Mouse (Mus musculus) mouse trophoblast stem cell (cell line): ENCODE data around the gene Cyct.

Source experiments
- in situ Hi-C, 2 experiments: fragments of 300-500 bp; cut with MseI, MboI; formaldehyde crosslinking; loops; 2 replicates in 1 of 2; 3 replicates in 1 of 2; pipeline ENCODE4 v1.15.1; 2025

Cyct gene

GRCm38 (mm10) chr2:76360226-76360625 lies at the start of gene Cyct:
Gene Cyct (minus strand): TSS chr2:76360450.
- in situ Hi-C loops, result loop anchor here in 1 of 2 experiments (25.0 kb wide), 1 partner anchor 252 kb away; no protein-coding TSS in a partner anchor

DNA sequence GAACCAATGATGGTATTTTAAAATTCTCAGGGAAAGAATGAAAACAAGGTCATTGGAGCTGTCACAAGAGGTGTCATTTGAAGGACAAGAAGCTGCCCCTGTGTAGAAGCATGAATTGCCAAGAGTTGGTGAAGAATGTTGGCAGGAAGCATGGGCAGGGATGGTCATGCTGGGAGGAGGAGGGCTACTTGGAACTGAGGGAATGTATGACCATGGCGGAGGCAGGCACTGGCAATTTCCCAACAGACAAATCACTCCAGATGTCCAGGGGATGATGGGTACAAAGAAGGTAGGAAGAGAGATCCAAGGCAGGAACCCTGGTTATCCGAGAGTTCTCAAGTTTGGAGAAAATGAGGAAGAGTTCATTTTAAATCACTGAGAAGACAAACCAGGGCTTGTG lies 49.7 kb upstream of the Cyct start:
- in situ Hi-C loops, result no loop called here

DNA sequence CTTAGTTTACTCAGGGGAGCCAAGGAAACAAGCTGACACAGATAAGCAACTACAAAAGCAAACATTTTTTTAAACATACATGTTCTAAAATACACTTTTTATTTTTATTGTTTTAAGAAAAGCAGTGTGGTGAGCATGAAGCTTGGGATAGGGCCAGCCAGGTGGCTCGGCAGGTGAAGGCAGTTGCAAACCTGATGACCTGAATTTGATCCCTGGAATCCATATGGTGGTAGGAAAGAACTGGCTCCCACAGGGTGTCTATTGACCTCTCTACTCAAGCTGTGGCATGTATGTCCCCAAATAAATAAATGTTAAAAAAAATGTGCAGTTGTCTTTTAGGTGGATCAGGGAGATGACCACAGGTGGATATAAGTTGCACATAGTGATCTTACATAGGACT lies 49.3 kb upstream of the Cyct start:
- in situ Hi-C loops, result no loop called here

DNA sequence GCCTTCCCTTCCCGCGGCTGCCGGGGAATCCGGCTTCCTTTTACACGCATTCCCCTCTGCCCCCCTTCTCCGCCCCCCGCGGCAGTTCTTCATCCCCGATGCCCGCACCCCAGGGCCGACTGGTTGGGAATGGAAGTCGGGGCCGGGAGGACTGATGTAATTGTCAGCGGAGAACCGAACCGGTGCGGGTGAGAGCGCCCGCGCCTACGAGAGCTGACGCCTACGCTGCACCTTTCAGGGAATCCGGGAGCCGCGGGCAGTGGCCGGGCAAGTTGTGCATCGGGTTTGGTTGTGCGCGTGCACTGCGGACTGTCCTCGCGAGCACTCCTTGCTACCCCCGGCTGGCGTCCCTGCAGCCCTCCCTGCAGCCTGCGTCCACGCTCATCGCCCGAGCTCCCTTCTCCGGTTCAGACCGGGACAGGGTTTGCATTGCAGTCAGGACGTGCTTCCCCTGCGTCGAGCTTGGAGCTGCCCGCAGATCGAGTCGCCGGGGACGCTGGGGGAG lies 46.7 kb upstream of the Cyct start:
- in situ Hi-C loops, result no loop called here

DNA sequence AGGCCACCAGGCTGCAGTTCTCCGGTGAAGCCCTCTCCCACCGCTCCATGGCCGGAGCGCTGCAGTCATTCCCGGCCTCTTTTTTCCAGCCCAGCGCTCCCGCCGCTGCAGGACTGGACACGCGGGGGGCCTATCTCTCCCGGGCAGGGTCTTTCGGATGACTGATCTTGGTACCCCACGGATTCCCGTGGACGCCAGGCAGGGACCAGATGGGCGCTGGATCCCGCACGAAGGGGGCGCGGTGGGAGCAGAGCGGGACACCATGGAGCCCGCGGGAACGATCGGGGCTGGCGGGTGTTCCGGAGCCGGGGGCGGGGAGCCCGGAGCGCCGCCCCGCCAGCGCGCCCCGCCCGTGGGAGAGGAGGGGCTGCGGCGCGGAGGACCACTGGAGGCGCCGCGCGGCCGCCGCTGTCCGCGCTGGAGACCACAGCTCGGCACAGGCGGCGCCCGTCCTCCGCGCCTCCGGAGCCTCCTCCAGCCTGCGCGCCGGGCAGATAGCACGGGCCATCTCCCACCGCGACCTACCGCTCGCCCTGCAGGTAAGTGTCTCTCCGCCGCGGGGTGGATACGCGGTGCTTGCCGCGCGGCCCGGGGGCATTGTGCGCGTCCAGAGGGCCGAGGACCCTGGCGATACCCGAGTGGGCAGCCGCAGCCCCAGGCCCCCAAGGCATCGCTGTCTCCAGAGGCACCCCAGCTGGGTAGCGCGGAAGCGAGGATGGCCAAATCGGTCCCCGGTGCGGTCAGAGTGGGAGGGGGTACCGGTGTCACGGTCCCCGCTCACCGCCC lies 46.1 kb upstream of the Cyct start, which contains the start of gene Osbpl6:
Gene Osbpl6 (plus strand): TSS at position 358 of the 786 bp plus-strand sequence.
- in situ Hi-C loops, result no loop called here

DNA sequence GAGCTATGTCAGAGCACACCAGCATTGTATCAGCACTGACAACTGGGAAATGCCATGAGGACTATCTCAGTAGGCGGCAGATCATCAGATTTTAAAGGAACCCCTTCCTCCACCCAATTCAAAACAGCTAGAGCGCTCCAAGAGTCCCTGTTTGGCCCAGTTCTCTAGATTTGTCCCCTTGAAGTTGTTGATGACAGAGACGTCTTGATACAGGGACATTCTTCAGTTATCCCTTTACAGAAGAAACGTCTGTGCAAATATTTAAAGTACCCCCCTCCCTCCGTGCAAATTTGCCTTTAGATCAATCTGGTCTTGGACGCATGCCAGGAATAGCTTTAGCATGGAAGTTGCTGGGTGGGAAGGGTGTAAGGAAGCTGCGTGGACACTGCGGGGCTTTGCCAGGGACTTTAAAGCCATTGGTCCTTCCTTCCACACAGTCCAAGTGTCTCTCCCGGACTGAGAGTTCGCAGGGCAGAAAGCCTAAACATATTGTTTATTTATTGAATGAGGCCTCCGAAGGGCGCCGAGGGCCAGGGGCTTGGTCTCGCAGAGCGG lies 45.4 kb upstream of the Cyct start:
- in situ Hi-C loops, result no loop called here

GRCm38 (mm10) chr2:76400178-76400577 lies 39.9 kb upstream of the Cyct start:
- in situ Hi-C loops, result no loop called here

GRCm38 (mm10) chr2:76386531-76386930 lies 26.3 kb upstream of the Cyct start:
- in situ Hi-C loops, result no loop called here

GRCm38 (mm10) chr2:76378646-76379045 lies 18.4 kb upstream of the Cyct start:
- in situ Hi-C loops, result loop anchor here in 1 of 2 experiments (10.0 kb wide), 1 partner anchor 246 kb away; no protein-coding TSS in a partner anchor

DNA sequence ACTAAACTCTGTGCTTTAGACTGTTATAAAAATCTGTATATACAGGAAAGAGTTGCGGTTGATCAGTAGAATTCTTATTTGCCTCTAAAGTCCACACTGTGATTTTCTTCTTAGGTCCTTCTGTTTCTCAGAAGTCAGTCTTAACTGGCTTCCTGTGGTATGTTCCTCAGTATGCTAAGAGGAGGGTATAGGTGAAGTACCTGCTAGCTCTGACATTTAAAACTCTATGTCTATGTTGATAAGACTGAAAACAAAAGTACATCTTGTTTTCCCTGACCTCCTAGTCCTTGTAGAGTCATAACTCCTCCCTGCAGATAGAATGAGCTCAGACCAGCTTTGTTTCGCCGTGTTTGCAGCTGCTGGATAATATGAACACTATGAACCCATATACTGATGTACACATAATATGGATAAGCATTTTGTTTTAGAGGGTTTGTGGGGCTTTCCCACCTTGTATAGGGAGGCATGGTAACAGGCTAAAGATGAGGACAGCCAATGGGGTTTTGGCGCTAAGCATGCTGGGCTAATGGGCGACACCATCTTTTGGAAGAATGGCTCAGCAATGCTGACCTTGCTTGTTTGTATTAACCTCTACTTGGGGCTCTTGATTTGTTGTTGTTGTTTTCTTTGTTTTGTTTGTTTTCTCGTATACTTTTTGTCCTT lies 14.4 kb upstream of the Cyct start:
- in situ Hi-C loops, result loop anchor here (10.0 to 25.0 kb wide), 2 partner anchors 238 to 250 kb away; no protein-coding TSS in a partner anchor

DNA sequence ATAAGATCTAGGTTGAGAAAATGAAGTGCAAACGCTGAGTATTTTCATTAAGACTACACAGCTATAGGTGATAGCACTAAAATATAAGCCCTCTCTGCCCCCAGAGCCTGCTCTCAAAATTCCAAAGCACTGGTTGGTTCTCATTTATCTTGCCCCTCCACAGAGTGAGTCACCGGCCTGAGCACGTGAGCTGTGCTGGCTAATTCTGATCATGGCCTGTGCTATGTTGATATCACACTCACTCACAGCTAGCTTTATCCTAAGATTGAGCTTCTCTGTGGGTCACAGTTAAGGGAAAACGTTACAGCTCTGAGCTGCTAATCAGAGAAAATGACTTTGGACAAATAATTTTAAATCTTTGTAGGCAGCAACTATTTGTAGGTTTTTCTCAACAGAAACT lies 12.0 kb upstream of the Cyct start:
- in situ Hi-C loops, result loop anchor here (10.0 to 25.0 kb wide), 2 partner anchors 240 to 253 kb away; no protein-coding TSS in a partner anchor

DNA sequence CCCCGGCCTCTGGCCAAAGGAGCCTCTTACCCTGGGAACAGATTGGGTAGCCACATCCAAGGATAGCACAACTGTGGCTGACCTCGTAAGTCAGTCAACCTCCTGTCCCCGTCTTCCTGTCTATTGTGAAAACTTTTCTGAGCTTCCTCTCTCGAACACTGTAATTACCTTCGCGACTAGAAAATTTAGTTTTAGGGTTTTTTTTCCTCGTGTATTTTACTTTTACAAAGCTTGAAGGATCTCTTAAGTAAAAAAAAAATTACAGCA lies 10.3 kb upstream of the Cyct start:
- in situ Hi-C loops, result loop anchor here (10.0 to 25.0 kb wide), 2 partner anchors 242 to 254 kb away; no protein-coding TSS in a partner anchor

GRCm38 (mm10) chr2:76369821-76370655 lies 9.8 kb upstream of the Cyct start, which contains the start of gene Rbm45:
Gene Rbm45 (plus strand): TSS chr2:76369984.
- in situ Hi-C loops, result loop anchor here (10.0 to 25.0 kb wide), 2 partner anchors 242 to 255 kb away; no protein-coding TSS in a partner anchor

DNA sequence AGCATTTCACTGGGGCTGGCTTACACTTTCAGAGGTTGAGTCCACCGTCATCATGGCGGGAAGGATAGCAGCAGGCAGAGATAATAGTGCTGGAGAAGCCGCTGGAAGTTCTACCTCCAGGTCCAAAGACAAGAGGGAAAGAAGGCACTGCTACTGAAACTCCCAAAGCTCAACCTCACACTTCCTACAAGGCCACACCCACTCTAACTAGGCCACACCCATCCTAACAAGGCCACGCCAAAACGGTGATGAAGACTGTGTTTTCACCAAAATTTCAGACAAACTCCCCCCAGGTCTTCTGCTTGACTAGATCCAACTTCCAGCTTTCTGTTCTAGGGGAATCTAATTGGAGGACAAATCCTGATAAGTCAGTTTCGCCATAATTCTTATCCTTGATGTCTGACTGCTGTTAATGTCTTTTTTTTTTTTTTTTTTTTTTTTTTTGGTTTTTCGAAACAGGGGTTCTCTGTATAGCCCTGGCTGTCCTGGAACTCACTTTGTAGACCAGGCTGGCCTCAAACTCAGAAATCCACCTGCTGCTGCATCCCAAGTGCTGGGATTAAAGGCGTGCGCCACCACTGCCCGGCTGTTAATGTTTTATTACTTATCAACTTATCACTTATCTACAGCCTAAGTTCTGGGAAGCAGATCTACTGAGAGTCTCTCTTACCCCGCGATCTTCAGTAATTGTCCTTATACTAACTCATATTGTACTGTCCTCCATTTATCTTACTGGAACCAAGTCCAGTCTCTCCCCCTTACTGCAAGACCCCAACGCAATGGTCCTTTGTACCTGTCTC lies 8.8 kb upstream of the Cyct start:
- in situ Hi-C loops, result loop anchor here in 1 of 2 experiments (25.0 kb wide), 1 partner anchor 243 kb away; no protein-coding TSS in a partner anchor

DNA sequence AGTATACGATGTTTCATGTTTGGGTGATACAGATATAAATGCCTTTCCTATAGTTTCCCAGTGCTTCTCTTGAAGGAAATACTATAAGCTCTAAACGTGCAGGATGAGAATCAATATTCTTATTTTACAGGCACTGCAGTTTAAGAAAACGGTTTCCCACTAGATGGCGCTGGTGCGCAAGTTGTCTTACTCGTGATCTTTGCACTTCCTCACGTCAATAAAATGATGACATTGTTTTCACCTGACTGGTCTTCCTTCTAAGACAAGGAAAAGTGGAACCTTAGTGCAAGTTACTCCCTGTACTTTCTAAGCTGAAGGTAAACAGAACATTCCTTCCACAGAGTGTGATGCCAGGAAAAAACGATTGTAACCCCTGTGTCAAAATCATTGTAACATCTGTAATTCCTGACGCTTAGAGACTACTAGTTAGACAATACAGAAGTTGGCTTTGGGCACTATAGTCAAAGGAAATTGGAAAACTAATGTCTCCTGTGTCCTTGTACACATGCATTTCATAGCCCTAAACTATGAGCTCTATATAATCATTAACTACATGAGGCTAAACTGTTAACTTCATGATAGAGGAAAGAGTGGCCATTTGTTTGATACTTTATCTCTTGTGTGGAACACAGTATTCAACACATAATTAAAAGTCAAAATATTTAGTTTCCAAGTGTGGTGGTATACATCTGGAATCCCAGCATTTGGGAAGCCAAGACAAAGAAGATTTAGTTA lies 7.1 kb upstream of the Cyct start:
- in situ Hi-C loops, result loop anchor here in 1 of 2 experiments (25.0 kb wide), 1 partner anchor 245 kb away; no protein-coding TSS in a partner anchor

DNA sequence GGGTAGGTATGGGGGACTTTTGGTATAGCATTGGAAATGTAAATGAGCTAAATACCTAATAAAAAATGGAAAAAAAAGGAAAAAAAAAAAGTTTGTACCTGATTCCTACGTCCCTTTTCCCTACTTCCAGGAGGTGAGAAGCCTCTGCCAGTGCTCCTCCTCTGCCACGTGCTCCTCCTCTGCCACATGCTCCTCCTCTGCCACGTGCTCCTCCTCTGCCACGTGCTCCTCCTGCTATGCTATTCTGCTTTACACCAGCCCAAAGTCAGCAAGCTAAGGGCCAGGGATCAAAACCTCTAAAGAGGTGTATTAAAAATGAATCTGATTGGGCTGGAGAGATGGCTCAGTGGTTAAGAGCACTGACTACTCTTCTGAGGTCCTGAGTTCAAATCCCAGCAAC lies 5.6 kb upstream of the Cyct start:
- in situ Hi-C loops, result loop anchor here in 1 of 2 experiments (25.0 kb wide), 1 partner anchor 246 kb away; no protein-coding TSS in a partner anchor

DNA sequence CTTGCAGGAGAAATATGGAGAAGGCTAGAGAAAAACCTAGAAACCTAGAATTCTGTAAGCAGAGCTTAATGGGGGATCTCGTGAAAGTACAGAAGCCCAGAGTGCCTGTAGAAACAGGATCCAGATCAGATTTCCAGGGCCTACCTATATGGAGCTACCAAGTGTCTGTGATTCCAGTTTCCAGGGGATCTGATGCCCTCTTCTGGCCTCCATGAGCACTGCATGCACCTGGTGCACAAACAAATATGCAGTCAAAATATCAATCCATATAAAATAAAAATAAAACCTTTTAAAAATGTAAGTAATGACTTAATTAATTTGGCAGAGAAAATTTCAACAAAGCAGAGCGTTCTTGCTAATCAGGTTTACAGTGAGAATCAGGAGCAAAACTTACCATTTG lies 1.9 kb upstream of the Cyct start:
- in situ Hi-C loops, result loop anchor here in 1 of 2 experiments (25.0 kb wide), 1 partner anchor 250 kb away; no protein-coding TSS in a partner anchor

DNA sequence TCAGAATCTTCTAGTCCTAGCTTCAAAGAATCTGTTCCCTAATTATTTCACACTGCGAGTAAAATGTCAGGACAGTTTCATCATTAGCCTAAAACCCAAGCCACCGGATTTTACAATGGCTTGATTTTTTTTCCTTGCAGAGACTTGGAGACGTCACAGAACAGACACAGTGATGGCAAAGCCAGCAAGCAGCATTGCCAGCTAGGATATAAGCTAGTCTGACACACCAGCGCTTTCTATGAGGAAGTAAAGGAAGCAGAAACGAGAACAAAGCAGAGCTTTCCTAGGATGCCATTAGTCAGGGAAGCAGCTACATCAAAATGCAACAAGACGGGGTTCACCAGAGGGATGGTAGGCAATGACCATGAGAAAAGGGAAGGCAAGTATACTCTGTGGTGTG lies 12.4 kb downstream of the Cyct start:
- in situ Hi-C loops, result no loop called here

- in situ Hi-C loops, result no loop called here
Observed at GRCm38 (mm10) chr2:76342146-76342545, 18.1 kb downstream of the Cyct start.
